Mouse (Mus musculus) stomach, postnatal 0 days (tissue): ENCODE results near the gene Rtn2. TPM values are rescaled to one million over a fixed set of nuclear protein-coding genes. Genes with fewer than 3 reads are reported as not detected.

Source experiments
- ATAC-seq: fragments of 200-750 bp; cut with Nextera tagmentation; 2 replicates; pipeline ENCODE4 v1.8.0; 2017; ENCODE audit not compliant: low FRiP score, low TSS enrichment
- DNase-seq: peaks from one replicate; pipeline ENCODE4 v3.0.0-alpha.2; 2016; ENCODE audit warnings: low spot score
- H3K27ac ChIP-seq: fragments of 300-500 bp; sonication (generic); replicated peaks from 2 replicates; pipeline ENCODE4 v1.5.1; 2014; ENCODE audit warnings: mild to moderate bottlenecking, control low read depth
- H3K27me3 ChIP-seq: fragments of 300-500 bp; sonication (generic); 2 replicates; pipeline ENCODE4 v1.6.1; 2014; ENCODE audit warnings: low read length; ENCODE audit not compliant: control insufficient read depth, insufficient read depth
- H3K36me3 ChIP-seq: fragments of 300-500 bp; sonication (generic); 2 replicates; pipeline ENCODE4 v1.6.1; 2014; ENCODE audit warnings: low read length, mixed read lengths; ENCODE audit not compliant: control insufficient read depth, insufficient read depth
- H3K4me1 ChIP-seq: fragments of 300-500 bp; sonication (generic); replicated peaks from 2 replicates; pipeline ENCODE4 v1.6.1; 2014; ENCODE audit warnings: antibody characterized with exemption; ENCODE audit not compliant: control insufficient read depth, insufficient read depth
- H3K4me2 ChIP-seq: fragments of 300-500 bp; sonication (generic); replicated peaks from 2 replicates; pipeline ENCODE4 v1.6.1; 2014; ENCODE audit warnings: low read depth, mild to moderate bottlenecking, control low read depth, moderate library complexity
- H3K4me3 ChIP-seq: fragments of 300-500 bp; sonication (generic); 2 replicates; pipeline ENCODE4 v1.5.1; 2014; ENCODE audit warnings: low read depth, low read length, control low read depth
- H3K9ac ChIP-seq: fragments of 300-500 bp; sonication (generic); 2 replicates; pipeline ENCODE4 v1.6.1; 2014; ENCODE audit warnings: mild to moderate bottlenecking, low read length, control low read depth, mixed read lengths
- H3K9me3 ChIP-seq: fragments of 300-500 bp; sonication (generic); 2 replicates; pipeline ENCODE4 v1.6.1; 2016; ENCODE audit warnings: low read length; ENCODE audit not compliant: control insufficient read depth
- CTCF ChIP-seq: IDR thresholded peaks from 2 replicates; pipeline ENCODE4 v1.5.1; 2016; ENCODE audit warnings: antibody characterized with exemption, low read depth, mild to moderate bottlenecking, moderate library complexity
- EP300 ChIP-seq: optimal IDR thresholded peaks from 2 replicates; pipeline ENCODE3; 2016; ENCODE audit warnings: antibody characterized with exemption
- WGBS: fragments of 180-500 bp; shearing (Covaris S2); extraction: QIAGEN DNeasy Blood & Tissue Kit; methylation state at CpG from one replicate; pipeline ENCODE4 v1.1.7; 2014; 5-methylcytosine and 5-hydroxymethylcytosine counted together
- polyA plus RNA-seq: library from polyadenylated mRNA; unstranded; fragments of >200 nt; fragmentation: Nextera tagmentation; extraction: Ambion mirVana; gene quantifications from 2 replicates; pipeline ENCODE4 v1.2.1, GENCODE M21; 2015

The Rtn2 gene
- polyA plus RNA-seq, 1 experiment from 2014 or later: 10.1 TPM

GRCm38 (mm10) chr7:19258336-19258735 lies 24.1 kb upstream of the Rtn2 start:
- no peaks in the 10 kb centered on the region for H3K4me1 ChIP-seq
- peaks cover 31% of the 10 kb centered on the region for H3K36me3 ChIP-seq
- H3K27me3 ChIP-seq: no peaks in the 10 kb centered on the region
- no peak overlapping the region for H3K4me3 ChIP-seq
- no peak for TF ChIP-seq EP300
- TF ChIP-seq CTCF: no peak
- no peaks in the 10 kb centered on the region for H3K9me3 ChIP-seq
- no peak overlapping the region for H3K9ac ChIP-seq
- ATAC-seq (no peak), DNase-seq (no peak)
- H3K27ac ChIP-seq: peak overlapping the region; percentile 30; the same call in 1 of the 2 replicates
- no peak overlapping the region for H3K4me2 ChIP-seq
- 50% methylated on average over 3 of the region's 3 CpGs for WGBS

- H3K36me3 ChIP-seq: peaks cover 11% of the 10 kb centered on the region; the same call in 1 of the 2 replicates
- no peak overlapping the region for H3K9ac ChIP-seq
- no peak overlapping the region for H3K4me2 ChIP-seq
- ATAC-seq (no peak), DNase-seq (no peak)
- no peak for TF ChIP-seq CTCF
- no peak for TF ChIP-seq EP300
- 0 out of 2 replicates have a peak, but pooled peaks cover 4% of the 10 kb centered on the region for H3K4me1 ChIP-seq
- H3K9me3 ChIP-seq: no peaks in the 10 kb centered on the region
- H3K27me3 ChIP-seq: no peaks in the 10 kb centered on the region
- H3K4me3 ChIP-seq: no peak overlapping the region
- H3K27ac ChIP-seq: peak overlapping the region; percentile 1; the same call in 1 of the 2 replicates
- 48% methylated on average over 7 of the region's 7 CpGs for WGBS
These were observed 17.3 kb upstream of the Rtn2 start for GRCm38 (mm10) chr7:19265147-19265546.

- peak; percentile 92 for DNase-seq
- no peaks in the 10 kb centered on the region for H3K9me3 ChIP-seq
- WGBS: 51% methylated on average over 10 of the region's 10 CpGs
- H3K4me3 ChIP-seq: no peak overlapping the region
- H3K4me1 ChIP-seq: 0 out of 2 replicates have a peak, but pooled peaks cover 4% of the 10 kb centered on the region
- peak overlapping the region; percentile 41 for H3K9ac ChIP-seq
- TF ChIP-seq CTCF (no peak), EP300 (no peak)
- no peaks in the 10 kb centered on the region for H3K27me3 ChIP-seq
- H3K27ac ChIP-seq: peak overlapping the region; percentile 82
- peaks cover 4% of the 10 kb centered on the region; the same call in 1 of the 2 replicates for H3K36me3 ChIP-seq
- ATAC-seq: peak; percentile 75
- H3K4me2 ChIP-seq: peak overlapping the region; percentile 23; the same call in 1 of the 2 replicates
These were observed 16.2 kb upstream of the Rtn2 start for GRCm38 (mm10) chr7:19265928-19266822.

- ATAC-seq: no peak
These were observed 15.4 kb upstream of the Rtn2 start for GRCm38 (mm10) chr7:19267051-19267450.

GRCm38 (mm10) chr7:19268993-19269681 lies 13.3 kb upstream of the Rtn2 start:
- DNase-seq: peak; percentile 54
- Histone ChIP-seq H3K36me3 (0 out of 2 replicates have a peak, but pooled peaks cover 3% of the 10 kb centered on the region), H3K4me1 (peaks cover 4% of the 10 kb centered on the region; the same call in 1 of the 2 replicates), H3K27me3 (no peaks in the 10 kb centered on the region), H3K4me2 (peak overlapping the region; percentile 98), H3K4me3 (peak overlapping the region; percentile 93), H3K27ac (peak overlapping the region; percentile 97), H3K9me3 (no peaks in the 10 kb centered on the region), H3K9ac (peak overlapping the region; percentile 91)
- TF ChIP-seq EP300 (no peak), CTCF (no peak)
- no peak for ATAC-seq
- WGBS: 10% methylated on average over 10 of the region's 10 CpGs

More at GRCm38 (mm10) chr7:19267051-19267450, 15.4 kb upstream of the Rtn2 start:
- peak overlapping the region; percentile 35; the same call in 1 of the 2 replicates for H3K9ac ChIP-seq
- 0 out of 2 replicates have a peak, but pooled peaks cover 3% of the 10 kb centered on the region for H3K36me3 ChIP-seq
- TF ChIP-seq EP300: no peak
- no peak overlapping the region for H3K4me2 ChIP-seq
- WGBS: 40% methylated on average over 10 of the region's 10 CpGs
- peak; percentile 46 for DNase-seq
- H3K4me1 ChIP-seq: 0 out of 2 replicates have a peak, but pooled peaks cover 4% of the 10 kb centered on the region
- H3K9me3 ChIP-seq: no peaks in the 10 kb centered on the region
- peak overlapping the region; percentile 82 for H3K27ac ChIP-seq
- H3K4me3 ChIP-seq: no peak overlapping the region
- H3K27me3 ChIP-seq: no peaks in the 10 kb centered on the region
